Mouse (Mus musculus) MEL-GATA-1-ER (cell line): ENCODE measurements around the gene Smarca5.
A peak's percentile ranks its signal among the peaks of the same experiment; 100 is the strongest.

Experiments used
- DNase-seq: peaks from one replicate; pipeline ENCODE4 v3.0.0-alpha.2; 2012; ENCODE audit warnings: low read depth; ENCODE audit errors: extremely low read depth

Smarca5 gene

GRCm38 (mm10) chr8:80739155-80739924 lies at the start of gene Smarca5:
Gene Smarca5, minus strand, starts transcription at chr8:80739497.
- DNase-seq: peak; percentile 76

- DNase-seq: no peak
Observed at GRCm38 (mm10) chr8:80784559-80784958, 45.3 kb upstream of the Smarca5 start.

GRCm38 (mm10) chr8:80783271-80783670 lies 44.0 kb upstream of the Smarca5 start:
- no peak for DNase-seq

- DNase-seq: no peak
Observed at GRCm38 (mm10) chr8:80781338-80781737, 42.0 kb upstream of the Smarca5 start.

- DNase-seq: no peak
Observed at GRCm38 (mm10) chr8:80780271-80780670, 41.0 kb upstream of the Smarca5 start.

- DNase-seq: no peak
Observed at GRCm38 (mm10) chr8:80776436-80776835, 37.1 kb upstream of the Smarca5 start.

- no peak for DNase-seq
Observed at GRCm38 (mm10) chr8:80772732-80773460, 33.6 kb upstream of the Smarca5 start.

- DNase-seq: no peak
Observed at GRCm38 (mm10) chr8:80768451-80768850, 29.2 kb upstream of the Smarca5 start.

- DNase-seq: peak; percentile 49
Observed at GRCm38 (mm10) chr8:80753017-80753715, 13.9 kb upstream of the Smarca5 start.

GRCm38 (mm10) chr8:80752429-80752828 lies 13.1 kb upstream of the Smarca5 start:
- DNase-seq: no peak

GRCm38 (mm10) chr8:80749091-80749490 lies 9.8 kb upstream of the Smarca5 start:
- DNase-seq: no peak

GRCm38 (mm10) chr8:80739932-80740331 lies 635 bp upstream of the Smarca5 start:
- no peak for DNase-seq

GRCm38 (mm10) chr8:80738388-80739154 lies 726 bp downstream of the Smarca5 start:
- DNase-seq: no peak

GRCm38 (mm10) chr8:80738046-80738387 lies 1.3 kb downstream of the Smarca5 start:
- DNase-seq: no peak

GRCm38 (mm10) chr8:80732326-80732725 lies 7.0 kb downstream of the Smarca5 start:
- DNase-seq: no peak

- DNase-seq: no peak
Observed at GRCm38 (mm10) chr8:80714461-80714860, 24.8 kb downstream of the Smarca5 start.

GRCm38 (mm10) chr8:80710670-80711400 lies 28.5 kb downstream of the Smarca5 start:
- peak; percentile 42 for DNase-seq

- DNase-seq: peak; percentile 30
Observed at GRCm38 (mm10) chr8:80688141-80688540, 51.2 kb downstream of the Smarca5 start.

GRCm38 (mm10) chr8:80683756-80684335 lies 55.5 kb downstream of the Smarca5 start:
- no peak for DNase-seq

- no peak for DNase-seq
Observed at GRCm38 (mm10) chr8:80682594-80682993, 56.7 kb downstream of the Smarca5 start.
